Mouse (Mus musculus) gastrocnemius, adult 2 months (tissue): ENCODE data around the gene Sesn1. TPM values are rescaled to one million over a fixed set of nuclear protein-coding genes. Genes with fewer than 3 reads are reported as not detected.
A peak's percentile ranks its signal among the peaks of the same experiment; 100 is the strongest.

ENCODE experiments used
- DNase-seq: peaks from one replicate; pipeline ENCODE4 v3.0.0; 2022
- H3K27ac ChIP-seq: fragments of 200-600 bp; 2 replicates; pipeline ENCODE4 v1.8.1; 2022; ENCODE audit warnings: mild to moderate bottlenecking
- H3K4me3 ChIP-seq: fragments of 200-600 bp; 2 replicates; pipeline ENCODE4 v1.8.1; 2022; ENCODE audit warnings: mild to moderate bottlenecking, moderate library complexity
- CTCF ChIP-seq: fragments of 200-600 bp; IDR thresholded peaks from 2 replicates; pipeline ENCODE4 v1.8.1; 2022; ENCODE audit warnings: antibody characterized with exemption, mild to moderate bottlenecking, moderate library complexity
- intact Hi-C: fragments of 180-260 bp; cut with DNase I; formaldehyde crosslinking; loops from one replicate; pipeline ENCODE4 v1.15.1; 2025
- total RNA-seq, 2 experiments: library from RNA; stranded (reverse); gene quantifications; 2 replicates each; pipeline ENCODE4 v1.2.3; 2021

The Sesn1 gene
- total RNA-seq, 2 experiments from 2014 or later: 18.5 to 52.7 TPM

DNA sequence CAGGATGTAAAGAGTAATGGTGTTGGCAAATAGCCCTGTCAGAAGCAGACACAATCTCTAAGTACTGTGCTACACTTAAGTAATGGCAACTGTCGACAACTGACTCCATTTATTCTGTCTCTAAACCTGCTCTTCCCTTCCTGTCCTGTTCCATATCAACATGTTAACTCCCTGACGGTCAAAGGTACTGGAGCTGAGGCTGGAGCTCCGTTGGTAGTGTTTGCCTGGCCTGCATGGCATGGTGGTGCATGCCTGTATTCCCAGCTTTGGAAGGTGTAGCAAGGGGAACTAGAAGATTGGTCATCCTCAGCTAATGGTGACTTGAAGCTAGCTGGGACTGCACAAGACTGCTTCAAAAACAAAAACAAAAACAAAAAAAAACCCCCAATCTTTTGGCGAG, 14.2 kb downstream of the Sesn1 start:
- no peak overlapping the region for H3K4me3 ChIP-seq
- no peak for TF ChIP-seq CTCF
- DNase-seq: no peak
- peak overlapping the region; percentile 12 for H3K27ac ChIP-seq
- intact Hi-C loops: no loop called here

DNA sequence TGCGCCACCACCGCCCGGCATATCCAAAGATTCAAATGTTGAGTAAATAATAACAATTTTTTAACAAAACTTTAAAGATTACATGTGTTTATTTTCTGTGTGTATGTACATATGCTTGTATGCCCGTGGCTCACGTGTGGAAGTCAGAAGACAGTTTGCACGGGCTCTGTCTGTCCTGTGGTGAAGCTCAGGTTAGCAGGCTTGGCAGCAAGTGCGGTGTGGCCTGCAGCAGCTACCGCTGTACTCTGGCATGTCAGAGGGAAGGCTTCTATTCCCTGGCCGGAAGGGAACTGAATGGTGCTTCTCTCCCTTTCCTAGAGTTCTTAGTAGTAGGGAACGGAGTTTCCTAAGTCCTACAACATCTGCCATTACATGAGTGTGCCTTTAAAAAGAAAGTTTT, 15.3 kb downstream of the Sesn1 start:
- peak; percentile 68 for DNase-seq
- intact Hi-C loops: no loop called here
- H3K27ac ChIP-seq: peak overlapping the region; percentile 56

DNA sequence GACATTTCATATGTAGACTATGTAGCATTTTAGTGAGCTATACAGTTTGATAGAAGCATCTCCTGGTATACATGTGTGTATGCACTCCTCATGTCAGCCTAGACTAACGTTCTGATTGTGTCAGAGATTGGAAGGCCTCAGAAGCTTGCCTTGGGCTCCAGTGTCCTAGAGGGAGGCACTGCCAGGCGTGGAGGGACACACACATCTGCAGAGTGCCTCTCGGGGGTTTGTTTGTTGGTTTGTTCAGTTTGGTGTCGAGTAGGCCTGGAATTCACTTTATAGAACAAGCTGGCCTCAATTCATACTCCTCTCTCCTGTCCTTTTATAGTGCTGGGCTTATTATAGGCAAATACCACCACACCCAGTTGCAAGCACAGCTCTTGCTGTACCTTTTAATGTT, 16.3 kb downstream of the Sesn1 start:
- Histone ChIP-seq H3K4me3 (no peak overlapping the region), H3K27ac (no peak overlapping the region)
- no peak for DNase-seq
- intact Hi-C loops: no loop called here
- TF ChIP-seq CTCF: no peak

More for the DNA sequence above, 15.3 kb downstream of the Sesn1 start:
- no peak overlapping the region for H3K4me3 ChIP-seq
- no peak for TF ChIP-seq CTCF

DNA sequence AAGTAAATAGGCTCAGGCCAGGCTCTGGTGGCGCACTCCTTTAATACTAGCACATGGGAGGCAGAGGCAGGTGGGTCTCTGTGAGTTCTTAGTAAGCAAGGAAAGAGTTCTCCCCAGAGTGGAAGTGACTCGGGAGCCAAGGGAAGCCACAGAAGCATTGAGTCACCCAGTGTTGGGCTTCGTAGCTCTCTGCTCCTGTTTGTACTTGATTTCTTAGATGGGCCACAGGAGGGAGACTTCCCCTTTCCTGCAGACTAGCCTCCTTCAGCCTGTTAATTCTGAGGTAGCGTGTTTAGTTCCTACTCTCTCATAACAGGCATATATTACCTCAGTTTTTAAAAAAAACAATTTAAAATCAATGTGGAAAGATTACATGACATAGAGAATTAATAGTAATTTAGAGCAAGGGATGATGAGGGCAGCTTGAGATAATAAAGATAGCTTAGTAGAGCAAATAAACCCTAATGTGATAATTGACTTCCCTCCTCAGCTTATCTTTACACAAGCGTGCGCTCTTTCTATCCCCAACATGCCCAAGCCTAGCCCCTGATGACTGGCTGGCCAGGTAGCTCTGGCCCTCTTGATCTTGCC, 16.9 kb downstream of the Sesn1 start:
- no peak for TF ChIP-seq CTCF
- DNase-seq: no peak
- intact Hi-C loops: no loop called here
- Histone ChIP-seq H3K27ac (no peak overlapping the region), H3K4me3 (no peak overlapping the region)

DNA sequence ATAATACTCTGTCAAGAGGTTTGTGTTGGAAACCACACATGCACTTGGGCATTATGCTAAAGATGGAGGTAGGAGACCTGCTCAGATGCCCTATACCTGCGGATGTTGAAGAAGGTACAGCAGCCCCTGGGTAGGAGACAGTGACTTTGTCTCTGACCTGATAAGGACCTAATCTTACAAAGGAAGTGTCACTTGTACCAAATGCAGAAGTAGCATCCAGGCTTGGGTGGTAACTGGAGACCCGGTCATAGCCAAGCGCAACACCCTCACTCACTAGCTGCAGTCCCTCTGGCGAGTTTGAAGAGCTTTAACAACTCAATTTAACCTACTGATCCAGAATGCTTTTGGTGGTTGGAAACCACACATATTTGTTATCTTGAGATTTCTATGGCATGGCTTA, 18.0 kb downstream of the Sesn1 start:
- H3K27ac ChIP-seq: 0 out of 2 replicates have a peak overlapping the region, but pooled peaks have one; percentile 9
- TF ChIP-seq CTCF: no peak
- intact Hi-C loops: no loop called here
- H3K4me3 ChIP-seq: no peak overlapping the region
- no peak for DNase-seq

DNA sequence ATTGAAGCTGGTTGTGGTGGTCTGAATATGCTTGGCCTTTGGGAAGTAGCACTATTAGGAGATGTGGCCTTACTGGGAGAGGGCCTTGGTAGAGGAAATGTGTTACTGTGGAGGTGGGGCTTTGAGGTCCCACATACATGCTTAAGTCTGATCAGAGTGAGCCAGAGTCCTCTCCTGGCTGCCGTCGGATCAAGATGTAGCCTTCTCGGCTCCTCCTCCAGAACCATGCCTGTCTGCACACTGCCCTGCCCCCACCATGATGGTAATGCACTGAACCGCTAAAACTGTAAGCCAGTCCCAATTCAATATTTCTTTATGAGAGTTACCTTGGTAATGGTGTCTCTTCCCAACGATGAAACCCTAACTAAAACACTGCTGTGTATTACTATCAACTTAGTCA, 19.5 kb downstream of the Sesn1 start:
- TF ChIP-seq CTCF: no peak
- Histone ChIP-seq H3K27ac (no peak overlapping the region), H3K4me3 (no peak overlapping the region)
- intact Hi-C loops: no loop called here
- DNase-seq: no peak

DNA sequence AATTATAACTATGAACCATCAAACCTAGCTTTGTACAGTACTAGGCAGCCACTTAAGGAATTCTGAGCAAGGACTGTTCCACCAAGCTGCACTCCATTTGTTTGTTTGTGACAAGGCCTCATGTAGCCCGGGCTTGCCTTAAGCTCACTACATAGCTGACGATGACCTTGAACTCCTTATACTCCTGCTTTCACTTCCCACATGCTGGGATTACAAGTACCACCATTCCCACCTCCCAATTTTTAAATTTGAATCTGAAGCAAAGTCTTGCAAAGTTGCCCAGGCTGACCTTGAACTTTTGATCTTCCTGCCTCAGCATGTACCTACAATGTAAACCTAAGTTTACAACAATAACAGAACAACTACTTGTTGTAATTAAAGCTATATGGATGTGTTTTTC, 20.2 kb downstream of the Sesn1 start:
- intact Hi-C loops: loop anchor here (2.0 to 5.0 kb wide), 3 partner anchors 202 to 465 kb away; partner anchors contain the start of gene Foxo3
- Histone ChIP-seq H3K27ac (peak overlapping the region; percentile 85), H3K4me3 (no peak overlapping the region)
- no peak for TF ChIP-seq CTCF
- DNase-seq: no peak

DNA sequence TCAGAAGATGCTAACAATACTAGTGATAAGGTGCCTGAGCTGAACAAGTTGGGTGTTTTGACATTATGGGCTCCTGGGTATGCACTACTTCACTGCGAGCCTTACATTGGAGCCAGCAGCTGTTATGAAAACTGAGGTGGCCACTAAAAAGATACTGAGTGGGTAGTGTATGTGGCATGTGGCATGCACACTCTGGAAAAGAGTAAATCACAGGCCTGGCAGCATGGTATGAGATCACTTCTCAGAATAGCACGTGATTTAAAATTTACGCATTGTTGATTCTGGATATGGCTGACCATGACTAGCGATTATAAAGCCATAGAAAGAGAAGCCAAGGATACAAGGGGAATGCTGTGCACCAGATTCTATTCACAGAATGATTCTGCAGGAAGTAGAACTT, 20.7 kb downstream of the Sesn1 start:
- intact Hi-C loops: loop anchor here (2.0 to 5.0 kb wide), 3 partner anchors 202 to 464 kb away; partner anchors contain the start of gene Foxo3
- Histone ChIP-seq H3K4me3 (no peak overlapping the region), H3K27ac (peak overlapping the region; percentile 85)
- DNase-seq: no peak
- TF ChIP-seq CTCF: no peak

DNA sequence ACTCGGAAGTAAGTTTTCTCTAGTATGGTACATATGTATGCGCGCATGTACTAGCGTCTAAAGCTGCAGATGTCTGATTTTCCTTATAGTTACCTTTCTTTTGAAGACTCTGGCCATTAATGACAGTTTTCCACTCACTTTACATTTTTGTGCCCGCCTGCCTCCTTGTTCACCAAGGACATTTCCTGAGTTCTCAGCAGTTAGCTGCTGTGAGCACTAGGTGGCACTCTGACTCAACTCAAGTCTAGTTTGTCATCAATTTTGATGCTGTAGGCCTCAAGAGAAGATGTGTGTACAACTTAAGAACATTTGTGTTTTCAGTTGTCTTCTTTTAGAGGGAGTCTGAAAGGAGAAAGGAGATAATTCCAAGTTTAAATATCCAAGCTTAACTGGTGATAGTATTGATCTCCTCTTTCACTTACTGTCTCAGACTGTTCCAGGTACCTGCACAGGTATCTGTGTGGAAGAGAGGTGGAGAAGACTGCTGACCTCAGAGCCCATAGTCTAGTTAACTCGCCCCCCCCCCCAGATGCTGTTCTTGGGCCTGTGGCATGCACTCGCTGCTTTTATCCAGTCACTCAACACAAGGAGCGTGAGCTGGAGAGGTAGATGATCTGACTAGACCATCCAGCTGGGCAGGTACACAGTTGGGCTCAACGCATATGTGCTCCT, 21.3 kb downstream of the Sesn1 start:
- Histone ChIP-seq H3K4me3 (no peak overlapping the region), H3K27ac (peak overlapping the region; percentile 85)
- intact Hi-C loops: loop anchor here (1.0 to 5.0 kb wide), 4 partner anchors 128 to 464 kb away; partner anchors contain the start of gene Foxo3
- DNase-seq: peak; percentile 70
- TF ChIP-seq CTCF: peak; percentile 97

DNA sequence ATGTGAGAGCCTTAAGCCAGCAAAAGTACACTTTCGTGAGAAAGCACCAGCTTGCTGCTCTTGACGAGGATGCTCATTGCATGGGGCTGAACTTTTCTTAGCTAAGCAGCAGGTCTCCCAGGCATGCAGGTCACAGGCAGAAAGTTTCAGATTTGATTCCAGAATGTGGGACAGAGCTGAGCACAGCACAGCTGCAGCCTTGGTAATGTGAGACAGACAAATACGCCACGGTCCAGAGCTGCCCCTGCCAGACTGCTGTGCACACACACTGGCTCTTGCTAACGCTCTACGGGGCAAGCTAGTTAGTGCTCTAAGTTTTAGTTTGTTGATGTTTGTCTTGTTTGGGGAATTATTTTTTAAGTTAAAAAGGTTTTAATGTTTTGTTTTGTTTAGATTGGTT, 22.5 kb downstream of the Sesn1 start:
- DNase-seq: peak; percentile 79
- TF ChIP-seq CTCF: no peak
- peak overlapping the region; percentile 17; the same call in 1 of the 2 replicates for H3K4me3 ChIP-seq
- intact Hi-C loops: loop anchor here (1.0 to 5.0 kb wide), 3 partner anchors 56 to 445 kb away; partner anchors contain the start of gene Foxo3
- peak overlapping the region; percentile 85 for H3K27ac ChIP-seq

DNA sequence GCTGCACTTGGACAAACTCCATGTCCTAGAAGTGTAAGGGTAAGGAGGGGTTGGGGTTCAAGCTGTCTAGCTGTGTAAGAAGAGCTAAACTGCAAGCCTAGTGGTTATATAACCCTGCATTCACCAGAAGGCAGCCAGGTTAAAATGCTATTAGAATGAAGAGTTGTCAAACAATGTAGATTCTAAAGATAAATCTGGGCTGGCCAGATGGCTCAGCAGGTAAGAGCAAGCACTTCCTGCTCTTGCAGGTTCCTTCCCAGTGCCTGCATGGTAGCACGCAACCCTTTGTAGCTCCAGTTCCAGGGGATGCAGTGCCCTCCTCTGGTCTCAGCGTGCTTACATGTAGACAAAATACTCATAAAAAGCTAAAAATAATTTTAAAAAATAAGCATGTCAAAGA, 24.4 kb downstream of the Sesn1 start:
- TF ChIP-seq CTCF: no peak
- DNase-seq: no peak
- intact Hi-C loops: loop anchor here (5.0 kb wide), 2 partner anchors 198 to 443 kb away; partner anchors contain the start of gene Foxo3
- peak overlapping the region; percentile 85 for H3K27ac ChIP-seq
- no peak overlapping the region for H3K4me3 ChIP-seq

DNA sequence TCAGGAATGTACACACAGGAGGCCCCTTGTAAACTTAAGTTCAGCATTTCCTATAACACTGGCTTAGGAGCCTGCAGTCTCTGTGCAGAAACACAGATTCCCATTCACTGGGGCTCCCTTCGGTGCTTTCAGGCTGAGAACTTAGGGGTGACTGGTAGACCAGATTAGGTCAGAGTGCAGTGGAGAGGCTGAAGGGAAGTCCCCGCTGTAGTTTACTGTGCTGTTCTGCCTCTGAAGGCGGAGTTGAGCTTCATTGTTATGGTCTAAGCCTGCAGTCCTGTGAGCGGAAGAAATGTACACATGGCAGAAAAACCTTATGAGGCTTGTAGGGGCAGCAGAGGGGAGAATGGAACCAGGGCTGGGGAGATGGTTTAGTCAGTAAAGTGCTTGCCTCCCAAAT, 29.2 kb downstream of the Sesn1 start:
- intact Hi-C loops: no loop called here
- no peak for DNase-seq
- no peak overlapping the region for H3K4me3 ChIP-seq
- TF ChIP-seq CTCF: no peak
- H3K27ac ChIP-seq: peak overlapping the region; percentile 48

DNA sequence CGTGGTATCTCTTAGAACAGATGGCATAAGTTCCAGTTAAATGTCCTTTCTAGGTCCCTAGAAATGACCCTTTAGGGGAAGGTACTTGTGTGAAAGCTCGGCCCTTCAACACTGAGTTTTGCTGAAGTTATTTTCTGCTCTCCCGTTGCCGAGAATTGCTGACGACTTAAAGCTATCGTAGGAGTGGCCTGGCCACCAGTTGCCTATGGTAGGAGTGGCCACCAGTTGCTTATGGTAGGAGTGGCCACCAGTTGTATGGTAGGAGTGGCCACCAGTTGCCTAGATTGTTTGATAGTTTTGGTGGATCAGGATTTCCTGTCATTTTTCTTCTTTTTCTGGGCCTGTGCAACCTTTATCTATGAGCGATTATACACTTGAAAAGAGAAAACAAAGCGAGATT, 38.0 kb downstream of the Sesn1 start:
- Histone ChIP-seq H3K27ac (no peak overlapping the region; the same call in 1 of the 2 replicates), H3K4me3 (no peak overlapping the region)
- no peak for DNase-seq
- TF ChIP-seq CTCF: no peak
- intact Hi-C loops: no loop called here
